Mouse (Mus musculus) embryonic stem cell, embryonic (primary cell): ENCODE data around the gene C1qtnf7.

Source experiments
- CTCF ChIA-PET, 4 experiments: fragments of 300-600 bp in 2 of 4; fragments of 350-600 bp in 2 of 4; sonication (Branson Sonifier 250); formaldehyde crosslinking; loops; one replicate each; lab custom pipeline; 2022; ENCODE audit warnings: inconsistent platforms in 2 of 4; lab: Charles Lee
- POLR2A ChIA-PET, 4 experiments: fragments of 300-600 bp in 2 of 4; fragments of 350-600 bp in 2 of 4; sonication (Branson Sonifier 250); formaldehyde crosslinking; loops; one replicate each; lab custom pipeline; 2022; ENCODE audit warnings: antibody characterized with exemption in 4 of 4, inconsistent platforms in 1 of 4; lab: Charles Lee

C1qtnf7 gene

DNA sequence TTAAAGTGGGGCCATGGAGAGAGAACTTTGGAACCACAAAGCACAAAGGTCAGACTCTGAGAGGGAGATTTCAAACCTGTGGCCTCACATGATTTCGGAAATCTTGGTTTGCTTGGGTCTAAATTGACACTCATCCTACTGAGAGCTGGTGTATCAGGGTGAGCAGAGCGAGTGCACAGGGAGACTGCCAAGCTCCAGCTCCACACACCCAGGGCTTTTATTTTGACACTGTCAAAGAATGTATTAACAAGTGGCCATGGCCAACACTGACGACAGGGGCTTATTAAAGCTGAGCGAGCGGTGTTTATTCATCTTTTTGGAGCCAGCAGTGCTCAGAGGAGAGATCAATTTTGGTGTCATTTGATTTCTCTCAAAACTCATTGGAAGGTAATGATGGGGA lies 149.8 kb downstream of the C1qtnf7 start:
- ChIA-PET CTCF (no interaction called here), POLR2A (no interaction called here)
